Comparison of ENCODE assay signal across 8 mouse cellular contexts in the genomic region with DNA sequence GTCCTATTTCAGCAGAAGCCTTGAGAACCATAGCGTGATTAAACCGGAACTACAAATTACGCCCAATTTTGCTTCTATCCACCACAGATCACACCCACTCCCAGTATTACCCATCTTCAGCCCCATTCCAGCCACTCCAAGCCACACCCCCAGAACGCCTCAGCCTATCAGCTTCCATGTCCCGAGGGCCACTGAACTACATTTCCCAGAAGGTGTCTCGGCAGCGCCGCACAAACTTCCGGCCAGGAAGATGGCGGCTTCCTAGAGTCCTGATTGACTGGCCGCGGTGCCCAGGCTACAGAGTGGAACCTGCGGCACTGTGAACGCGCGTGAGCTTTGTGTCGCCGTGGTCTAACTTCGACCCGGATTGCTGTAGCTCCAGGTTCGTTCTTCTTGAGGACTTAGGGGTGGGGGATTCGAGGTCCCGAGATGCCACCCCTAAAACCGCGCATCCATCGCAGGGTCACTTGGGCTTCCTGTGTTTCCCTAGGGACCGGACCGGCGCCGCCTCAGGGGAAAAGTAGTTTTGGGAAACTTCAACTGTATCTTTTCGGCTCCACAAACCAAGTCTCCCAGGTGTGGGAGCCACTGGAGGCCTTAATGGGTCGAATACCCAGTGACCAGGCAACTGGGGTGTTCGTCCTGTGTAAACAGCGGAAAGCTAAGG. TPM values are rescaled to one million over a fixed set of nuclear protein-coding genes. Genes with fewer than 3 reads are reported as not detected.
DNase-seq lines count a peak whose midpoint lies in the region; ATAC-seq and TF ChIP-seq lines count a peak whose summit lies in the region.

A gene (plus strand): TSS at position 223 of the 667 bp plus-strand sequence.

- no peaks in the 10 kb centered on the region for H3K9me3 ChIP-seq in heart, embryonic 12.5 days (replicated peaks)
- H3K9me3 ChIP-seq in kidney, postnatal 0 days (replicated peaks; ENCODE audit: low read length): no peaks in the 10 kb centered on the region
- no peaks in the 10 kb centered on the region for H3K9me3 ChIP-seq in liver, embryonic 11.5 days (ENCODE audit: control insufficient read depth, low read length)
- no peaks in the 10 kb centered on the region for H3K9me3 ChIP-seq in stomach, embryonic 14.5 days (ENCODE audit: control insufficient read depth, low read depth, low read length)

- H3K4me1 ChIP-seq in heart, embryonic 12.5 days (replicated peaks): peaks cover 8% of the 10 kb centered on the region
- peaks cover 5% of the 10 kb centered on the region for H3K4me1 ChIP-seq in kidney, postnatal 0 days (replicated peaks; ENCODE audit: insufficient read depth, low read length)
- peaks cover 14% of the 10 kb centered on the region for H3K4me1 ChIP-seq in liver, embryonic 11.5 days (replicated peaks; ENCODE audit: control insufficient read depth, insufficient read depth, low read length)
- H3K4me1 ChIP-seq in stomach, embryonic 14.5 days (ENCODE audit: control insufficient read depth, insufficient read depth, low read length): peaks cover 8% of the 10 kb centered on the region

- peak within 1 kb of the TSS; percentile 38 for H3K27ac ChIP-seq in heart, embryonic 12.5 days (ENCODE audit: poor library complexity, severe bottlenecking)
- peak within 1 kb of the TSS; percentile 73 for H3K27ac ChIP-seq in kidney, postnatal 0 days
- H3K27ac ChIP-seq in liver, embryonic 11.5 days (ENCODE audit: low read depth, low read length): peak within 1 kb of the TSS; percentile 74
- H3K27ac ChIP-seq in stomach, embryonic 14.5 days (ENCODE audit: low read length): peak within 1 kb of the TSS; percentile 52; the same call in 1 of the 2 replicates

- ATAC-seq in erythroid progenitor cell, adult 5-6 weeks (replicated peaks; ENCODE audit: low FRiP score, poor library complexity, severe bottlenecking): peak; percentile 99
- ATAC-seq in heart, embryonic 12.5 days (ENCODE audit: insufficient number of reproducible peaks, low FRiP score): peak; percentile 91
- ATAC-seq in kidney, postnatal 0 days (replicated peaks; ENCODE audit: low FRiP score, low read depth): peak; percentile 97
- peak; percentile 96 for ATAC-seq in liver, embryonic 11.5 days (replicated peaks; ENCODE audit: low FRiP score)
- ATAC-seq in stomach, embryonic 14.5 days (ENCODE audit: insufficient number of reproducible peaks, insufficient read depth, low FRiP score, low read depth): peak; percentile 95

- DNase-seq in CD4-positive, CD25-positive, alpha-beta regulatory T cell, adult 2 months (ENCODE audit: low read depth, low spot score): peak; percentile 95
- DNase-seq in brain, embryonic 18.5 days (ENCODE audit: low read depth, low spot score): peak; percentile 92
- DNase-seq in kidney, postnatal 0 days (ENCODE audit: low spot score): peak; percentile 99
- peak; percentile 85 for DNase-seq in liver, embryonic 11.5 days (ENCODE audit: low spot score)
- peak; percentile 92 for DNase-seq in naive thymus-derived CD4-positive, alpha-beta T cell, adult 2 months (ENCODE audit: low read depth)

- peak within 1 kb of the TSS; percentile 74 for H3K9ac ChIP-seq in heart, embryonic 12.5 days
- peak within 1 kb of the TSS; percentile 62 for H3K9ac ChIP-seq in kidney, postnatal 0 days (ENCODE audit: low read depth, low read length)
- H3K9ac ChIP-seq in liver, embryonic 11.5 days (ENCODE audit: low read depth, low read length): peak within 1 kb of the TSS; percentile 82
- H3K9ac ChIP-seq in stomach, embryonic 14.5 days (replicated peaks; ENCODE audit: low read depth, low read length): peak within 1 kb of the TSS; percentile 74

- peak within 1 kb of the TSS; percentile 71 for H3K4me3 ChIP-seq in heart, embryonic 12.5 days
- peak within 1 kb of the TSS; percentile 51 for H3K4me3 ChIP-seq in kidney, postnatal 0 days (replicated peaks; ENCODE audit: low read depth, low read length)
- peak within 1 kb of the TSS; percentile 92 for H3K4me3 ChIP-seq in liver, embryonic 11.5 days (ENCODE audit: low read depth, low read length)
- peak within 1 kb of the TSS; percentile 75 for H3K4me3 ChIP-seq in stomach, embryonic 14.5 days (ENCODE audit: low read depth, low read length)

- H3K4me2 ChIP-seq in heart, embryonic 12.5 days: peak within 1 kb of the TSS; percentile 87
- H3K4me2 ChIP-seq in kidney, postnatal 0 days (ENCODE audit: low read length): peak within 1 kb of the TSS; percentile 70
- peak within 1 kb of the TSS; percentile 94 for H3K4me2 ChIP-seq in liver, embryonic 11.5 days
- H3K4me2 ChIP-seq in stomach, embryonic 14.5 days (replicated peaks; ENCODE audit: low read depth, low read length): peak within 1 kb of the TSS; percentile 74

- peaks cover 25% of the 10 kb centered on the region for H3K36me3 ChIP-seq in heart, embryonic 12.5 days
- H3K36me3 ChIP-seq in kidney, postnatal 0 days (ENCODE audit: insufficient read depth, low read length): peaks cover 13% of the 10 kb centered on the region; the same call in 1 of the 2 replicates
- H3K36me3 ChIP-seq in liver, embryonic 11.5 days (ENCODE audit: control insufficient read depth, insufficient read depth, low read length): peaks cover 13% of the 10 kb centered on the region; the same call in 1 of the 2 replicates
- peaks cover 14% of the 10 kb centered on the region for H3K36me3 ChIP-seq in stomach, embryonic 14.5 days (ENCODE audit: control insufficient read depth, insufficient read depth, low read length)

- WGBS in heart, embryonic 12.5 days: under 1% methylated on average over 34 of the region's 34 CpGs
- under 1% methylated on average over 34 of the region's 34 CpGs for WGBS in kidney, postnatal 0 days
- WGBS in liver, embryonic 11.5 days: under 1% methylated on average over 34 of the region's 34 CpGs
- under 1% methylated on average over 34 of the region's 34 CpGs for WGBS in stomach, embryonic 14.5 days

- no peak for TF ChIP-seq CTCF in kidney, postnatal 0 days (IDR thresholded peaks at IDR 0.05; ENCODE audit: low read depth)

- no peaks in the 10 kb centered on the region for H3K27me3 ChIP-seq in heart, embryonic 12.5 days (replicated peaks)
- H3K27me3 ChIP-seq in kidney, postnatal 0 days (ENCODE audit: insufficient read depth, low read length): no peaks in the 10 kb centered on the region
- no peaks in the 10 kb centered on the region for H3K27me3 ChIP-seq in liver, embryonic 11.5 days (replicated peaks; ENCODE audit: control insufficient read depth, insufficient read depth, low read length)
- no peaks in the 10 kb centered on the region for H3K27me3 ChIP-seq in stomach, embryonic 14.5 days (ENCODE audit: control insufficient read depth, insufficient read depth, low read length)

RNA-seq across cellular contexts. Expression of the gene that starts here (rescaled TPM):
- 35.0 and 51.6 TPM in 2 replicates for total RNA-seq in erythroid progenitor cell, adult 5-6 weeks (2015; ENCODE audit: low replicate concordance)
- 22.3 and 44.8 TPM in 2 replicates for total RNA-seq in erythroid progenitor cell, adult 5-6 weeks (2017; ENCODE audit: low replicate concordance)
- 77.6 and 94.2 TPM in 2 replicates for polyA plus RNA-seq in heart, embryonic 12.5 days (2016; fragmentation: Nextera tagmentation; extraction: Ambion mirVana)
- polyA plus RNA-seq in kidney, postnatal 0 days (2015; fragmentation: Nextera tagmentation; extraction: Ambion mirVana): 92.3 and 96.4 TPM in 2 replicates
- 102 and 111 TPM in 2 replicates for polyA plus RNA-seq in liver, embryonic 11.5 days (2014; fragmentation: Nextera tagmentation; extraction: Ambion mirVana)
- polyA plus RNA-seq in stomach, embryonic 14.5 days (2014; fragmentation: Nextera tagmentation; extraction: Ambion mirVana): 92.2 and 94.2 TPM in 2 replicates

Comparison
In these comparisons a context has a peak if more than half of its experiments do, and no peak if none do; other contexts are left out.
1. Peak in every context shown above with its lines: DNase-seq, ATAC-seq, H3K4me3 ChIP-seq and H3K27ac ChIP-seq.